Mouse (Mus musculus): ENCODE data around the gene Lce1a1.

DNA sequence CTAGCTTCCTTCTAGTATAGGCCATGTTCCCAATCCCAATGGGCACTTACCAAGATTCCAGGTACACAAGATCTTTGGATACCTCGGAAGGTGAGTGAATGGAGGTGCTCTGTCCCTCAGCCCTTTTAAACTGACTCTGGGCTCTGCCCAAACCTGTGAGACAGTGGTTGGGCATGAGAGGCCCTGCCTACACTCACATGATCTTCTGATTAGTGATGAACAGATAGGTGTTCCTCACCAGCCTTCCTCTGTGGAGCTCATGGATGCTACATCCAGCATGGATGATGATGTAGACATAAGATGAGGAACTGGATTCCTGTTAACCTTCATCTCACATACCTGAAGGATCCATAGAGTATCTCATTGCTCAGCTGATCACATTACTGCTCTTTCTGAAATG, at the start of gene Lce1a1:
- TF ChIP-seq POLR2A (IDR thresholded peaks at IDR 0.05; ENCODE audit: borderline replicate concordance, control insufficient read depth, low read depth, low read length) (no peak), CTCF (IDR thresholded peaks at IDR 0.05; ENCODE audit: control insufficient read depth, insufficient read depth, low read length) (no peak)

Data from bone marrow, adult 2 months (tissue).